Mouse (Mus musculus) heart, postnatal 0 days (tissue): Measurements from ENCODE around the gene Dock1.

ENCODE experiments used
- CTCF ChIP-seq: IDR thresholded peaks from 2 replicates; pipeline ENCODE4 v1.5.1; 2016; ENCODE audit warnings: antibody characterized with exemption, control low read depth, low read depth
- EP300 ChIP-seq: IDR thresholded peaks from 2 replicates; pipeline ENCODE4 v1.6.1; 2016; ENCODE audit warnings: antibody characterized with exemption, low read depth

DNA sequence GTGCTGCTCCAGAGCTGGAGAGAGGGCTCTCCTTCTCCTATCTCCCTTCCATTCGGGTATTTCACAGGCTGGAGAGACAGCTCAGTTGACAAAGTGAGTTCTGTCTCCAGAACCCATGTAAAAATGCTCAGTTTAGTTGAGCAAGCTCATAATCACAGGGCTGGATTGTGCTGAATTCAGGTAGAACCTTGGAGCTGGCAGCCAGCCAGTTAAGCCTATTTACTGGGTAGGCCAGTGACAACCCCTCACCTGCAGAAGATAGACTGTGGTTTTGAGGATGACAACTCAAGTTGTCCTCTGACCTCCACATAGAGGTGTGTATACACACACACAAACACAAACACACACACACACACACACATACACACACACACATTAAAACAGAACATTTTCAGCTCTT lies 347.1 kb downstream of the Dock1 start:
- TF ChIP-seq CTCF (no peak), EP300 (no peak)
